Mouse (Mus musculus) spleen, postnatal 36 days (tissue): ENCODE measurements around the gene Ugt1a7c.
"Not testable (repeated sequence)": the region's sequence is repeated elsewhere in the genome, so short reads cannot be mapped to it uniquely, and the experiment has no call there.

Experiments
- DNase-seq, 2 experiments: peaks; one replicate each; pipeline ENCODE4 v3.0.0; 2022; ENCODE audit warnings: low spot score in 2 of 2, mixed read lengths in 1 of 2

Gene Ugt1a7c

GRCm38 (mm10) chr1:88094941-88095492, at the start of gene Ugt1a7c:
Ugt1a7c (plus strand) TSS chr1:88095062.
- peak in 1 of 2 experiments; percentile 6 for DNase-seq

GRCm38 (mm10) chr1:88047408-88047807, 47.5 kb upstream of the Ugt1a7c start:
- DNase-seq = not testable (repeated sequence)

- no peak for DNase-seq
Observed at GRCm38 (mm10) chr1:88055088-88055487, 39.8 kb upstream of the Ugt1a7c start, which contains the start of gene Ugt1a10. Ugt1a10 (plus strand) TSS chr1:88055388.

DNA sequence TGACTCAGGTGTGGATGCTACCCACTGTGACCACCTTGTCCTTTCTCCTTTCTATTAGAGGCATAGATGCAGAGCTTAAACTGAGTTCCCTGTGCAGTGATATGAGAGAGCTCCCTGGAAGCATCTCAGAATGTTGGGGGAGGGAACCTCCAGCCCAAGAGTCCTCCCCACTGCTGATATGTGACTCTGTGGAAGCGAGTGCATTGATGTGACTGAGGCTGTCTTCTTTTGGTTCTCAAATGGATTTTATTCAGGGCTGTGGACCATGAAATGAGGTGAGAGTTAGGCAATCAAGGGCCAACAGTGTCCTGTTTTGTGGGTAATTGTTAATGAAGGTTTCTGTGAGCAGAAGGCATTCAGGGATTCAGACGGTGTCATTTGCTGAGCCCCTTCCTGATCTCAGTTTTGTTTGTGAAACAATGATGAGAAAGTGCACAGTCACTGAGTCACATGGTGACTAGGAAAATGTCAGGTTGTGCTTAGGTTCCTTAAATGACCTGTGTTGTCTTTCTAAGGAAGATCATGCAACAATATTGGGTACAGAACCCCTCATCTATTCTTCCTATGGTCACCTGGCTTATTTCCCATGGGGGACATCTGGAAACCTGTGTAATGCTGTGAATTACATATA, 28.3 kb upstream of the Ugt1a7c start:
- not testable (repeated sequence) for DNase-seq

DNA sequence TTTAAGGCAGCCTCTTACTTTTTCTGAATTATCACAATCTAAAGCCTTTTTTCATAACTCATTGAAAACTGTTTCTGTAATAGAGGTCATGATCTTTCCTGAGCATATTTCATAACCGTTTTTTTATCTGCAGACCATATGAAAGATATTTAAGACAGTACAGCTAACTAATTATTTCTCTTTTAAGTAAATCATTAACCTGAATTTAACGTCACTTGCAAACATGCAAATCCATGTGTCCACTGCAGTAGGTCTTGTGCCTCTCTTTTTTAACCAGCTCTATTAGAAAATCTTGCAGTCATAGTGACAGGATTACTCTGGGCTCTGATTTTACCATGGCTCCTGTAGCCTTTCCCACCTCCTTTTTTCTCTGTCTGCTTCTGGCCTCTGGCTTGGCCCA, 24.4 kb upstream of the Ugt1a7c start, which contains the start of gene Ugt1a9:
TSS of gene Ugt1a9 (plus strand) at position 306 of the 400 bp plus-strand sequence.
- no peak for DNase-seq

- DNase-seq = no peak
Observed at GRCm38 (mm10) chr1:88070902-88071301, 24.0 kb upstream of the Ugt1a7c start.

DNA sequence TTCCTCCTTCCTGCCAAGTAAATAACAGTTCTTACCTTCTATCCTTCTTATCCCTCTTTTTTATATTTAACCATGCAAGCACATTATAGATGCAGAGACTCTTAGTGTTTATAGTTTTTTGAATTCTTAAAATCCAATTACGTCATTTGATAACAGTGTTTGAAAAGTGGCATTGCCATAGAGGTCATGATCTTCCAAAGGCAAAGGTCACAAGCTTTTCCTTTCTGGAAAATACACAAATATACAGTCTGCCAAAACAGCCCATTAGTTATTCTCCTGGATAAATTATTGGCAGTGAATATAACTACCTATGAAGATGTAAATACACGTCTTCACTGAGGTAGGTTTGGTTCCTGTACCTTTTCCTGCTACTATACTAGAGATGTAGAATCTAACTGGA, 20.4 kb upstream of the Ugt1a7c start:
- no peak for DNase-seq

DNA sequence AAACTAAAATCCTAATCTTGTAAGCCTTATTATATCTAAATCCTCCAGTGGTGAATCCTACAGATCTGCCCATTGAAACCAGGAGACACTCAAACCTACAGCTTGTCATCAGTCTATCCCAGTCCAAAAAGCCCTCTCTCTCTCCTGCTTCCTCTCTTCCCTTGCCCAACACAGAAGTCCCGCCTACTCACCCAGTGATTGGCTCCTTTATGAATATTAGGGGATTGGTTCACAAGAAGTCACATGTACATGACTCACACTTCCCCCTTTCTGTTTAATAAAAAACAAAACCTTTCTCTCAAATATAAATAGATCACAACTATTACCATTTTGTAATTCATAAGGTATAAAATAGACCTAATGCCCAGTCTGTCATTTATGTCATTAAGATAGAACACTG, 17.7 kb upstream of the Ugt1a7c start:
- no peak for DNase-seq

DNA sequence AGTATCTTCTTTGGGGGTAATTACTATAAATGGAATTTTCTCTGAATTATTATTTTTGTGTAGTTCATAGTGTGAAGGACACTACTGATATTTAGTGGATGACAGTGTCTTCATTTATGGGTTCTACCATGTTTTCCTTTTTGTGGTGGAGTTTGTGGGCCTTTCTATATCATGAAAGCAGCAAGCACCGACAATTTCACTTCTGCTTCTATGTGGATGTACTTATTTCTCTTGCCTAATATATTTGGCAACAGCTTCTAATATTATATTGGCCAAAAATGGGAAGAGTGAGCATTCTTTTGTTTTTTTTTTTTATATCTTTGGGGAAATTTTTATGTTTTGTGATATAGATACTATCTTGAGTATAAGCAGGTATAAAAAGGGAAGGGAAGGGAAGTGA, 13.2 kb upstream of the Ugt1a7c start:
- no peak for DNase-seq

- DNase-seq = no peak
Observed at GRCm38 (mm10) chr1:88086125-88086524, 8.7 kb upstream of the Ugt1a7c start.

GRCm38 (mm10) chr1:88087513-88087912, 7.3 kb upstream of the Ugt1a7c start, which contains the start of gene Ugt1a8:
Ugt1a8 (plus strand) TSS chr1:88087813.
- no peak for DNase-seq

- no peak for DNase-seq
Observed at GRCm38 (mm10) chr1:88092341-88092740, 2.5 kb upstream of the Ugt1a7c start.

- DNase-seq = not testable (repeated sequence)
Observed at GRCm38 (mm10) chr1:88094270-88094676, 589 bp upstream of the Ugt1a7c start.

DNA sequence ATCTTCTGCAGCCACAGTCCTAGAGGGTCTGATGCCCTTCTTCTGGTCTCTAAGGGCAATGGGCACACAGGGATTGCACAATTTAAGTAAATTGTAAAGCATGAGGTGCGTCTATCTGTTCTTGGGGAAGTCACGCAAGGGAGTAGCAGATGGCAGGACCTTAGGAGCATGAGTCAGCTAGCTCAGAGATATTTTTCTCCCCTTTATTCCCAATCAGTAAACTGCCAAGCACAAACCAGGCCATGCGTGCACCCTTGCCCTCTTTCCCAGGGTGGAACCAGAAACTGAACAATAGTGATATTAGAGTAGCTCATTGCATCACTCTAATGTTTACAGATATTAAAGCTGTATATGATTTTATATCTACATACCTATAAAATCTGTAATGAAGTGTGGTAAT, 3.7 kb downstream of the Ugt1a7c start:
- DNase-seq = not testable (repeated sequence)

GRCm38 (mm10) chr1:88099691-88100090, 4.8 kb downstream of the Ugt1a7c start:
- DNase-seq = not testable (repeated sequence)

- DNase-seq = not testable (repeated sequence)
Observed at GRCm38 (mm10) chr1:88103019-88103418, 8.2 kb downstream of the Ugt1a7c start, which contains the start of gene Ugt1a6b. Ugt1a6b (plus strand) TSS chr1:88103252.

DNA sequence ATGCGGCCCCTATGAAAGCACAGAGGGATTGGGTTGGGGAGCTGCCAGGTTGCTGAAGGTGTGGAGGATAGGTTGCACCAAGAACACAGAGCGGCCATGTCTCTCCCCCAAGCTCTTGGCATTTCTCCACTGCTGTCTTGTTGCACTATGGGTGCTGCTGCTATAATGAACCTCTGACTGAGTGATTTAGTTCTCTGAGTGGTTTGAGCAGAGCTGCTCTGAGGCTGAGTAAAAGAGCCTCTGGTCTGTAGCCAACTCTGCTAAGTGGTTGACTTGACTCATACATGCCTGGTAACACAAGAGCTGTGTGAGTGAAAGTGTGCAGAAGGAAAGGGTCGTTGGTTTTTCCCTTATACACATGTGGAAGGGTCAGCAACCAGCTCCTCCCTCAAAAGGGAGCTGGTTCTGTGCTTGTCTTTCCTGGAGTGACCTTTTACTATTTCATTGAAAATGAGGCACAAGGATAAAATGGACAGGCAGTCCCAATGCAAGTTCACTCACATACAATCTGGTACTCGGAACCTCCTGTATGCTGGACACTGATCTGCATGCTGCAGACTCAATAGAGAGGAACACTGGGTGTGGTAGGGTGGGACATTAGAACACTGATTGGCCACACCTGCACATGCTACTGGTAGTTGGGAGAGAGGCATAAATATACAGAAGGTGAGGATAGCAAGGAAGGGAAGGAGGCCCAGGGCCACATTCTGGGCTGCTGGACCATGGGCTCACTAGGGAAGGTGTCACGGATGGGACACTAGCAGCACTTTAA, 9.0 kb downstream of the Ugt1a7c start:
- DNase-seq = not testable (repeated sequence)

DNA sequence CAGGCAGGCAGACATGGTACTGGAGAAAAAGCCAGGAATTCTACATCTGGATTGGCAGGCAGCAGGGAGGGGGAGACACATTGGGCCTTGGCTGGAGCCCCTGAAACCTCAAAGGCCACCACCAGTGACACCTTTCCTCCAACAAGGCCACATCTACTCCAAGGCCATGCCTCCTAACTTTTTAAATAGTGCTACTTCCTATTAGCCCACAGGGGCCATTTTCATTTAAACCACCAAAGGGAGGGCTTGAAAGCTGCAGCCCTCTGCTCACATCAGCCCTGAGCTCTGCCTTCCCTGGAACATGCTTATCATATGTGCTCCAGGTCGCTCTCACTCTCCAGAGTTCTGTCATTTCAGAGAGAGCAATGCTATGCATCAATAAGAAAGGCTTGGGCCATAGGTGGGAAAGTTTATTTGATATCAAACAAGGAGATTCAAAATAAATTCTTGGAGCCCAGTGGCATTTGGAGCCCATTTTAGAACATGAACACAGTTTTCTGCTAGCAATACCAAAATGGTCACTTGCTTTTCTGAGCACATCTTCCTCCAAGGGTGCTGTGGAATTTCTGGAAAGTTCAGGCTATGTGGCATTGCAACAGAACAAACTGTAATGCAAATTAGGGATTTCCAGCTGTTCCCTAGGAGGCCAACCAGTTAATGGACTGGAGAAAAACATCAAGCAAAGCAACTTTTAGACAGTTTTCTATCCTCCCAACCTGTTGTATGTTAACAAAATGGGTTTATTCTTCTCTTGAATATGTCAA, 10.0 kb downstream of the Ugt1a7c start:
- DNase-seq = no peak

- no peak for DNase-seq
Observed at GRCm38 (mm10) chr1:88105656-88106055, 10.8 kb downstream of the Ugt1a7c start.

DNA sequence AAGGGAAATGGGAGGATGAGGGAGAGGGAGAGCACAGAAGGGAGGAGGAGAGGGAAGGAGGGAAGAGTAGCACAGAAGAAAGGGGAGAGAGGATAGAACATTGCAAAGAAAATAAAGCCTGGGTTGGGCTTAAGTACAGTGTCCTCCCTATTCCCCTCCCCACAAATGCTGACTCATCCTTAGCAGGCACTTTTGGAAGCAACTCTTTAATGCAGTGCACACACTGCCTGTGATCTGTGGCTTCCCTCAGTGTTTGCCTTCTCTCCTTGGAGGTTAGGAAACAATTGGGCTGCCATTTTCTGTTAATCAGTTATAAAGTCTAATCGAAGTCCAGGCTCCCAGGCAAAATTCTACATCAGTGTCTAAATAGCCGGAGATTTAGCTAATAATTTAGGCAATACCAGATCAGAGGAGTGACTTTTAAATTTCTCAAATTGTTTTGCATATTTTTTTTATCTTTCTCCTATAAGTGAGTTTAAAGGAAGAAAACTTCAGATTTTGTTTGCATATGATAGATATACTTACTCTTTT, 14.2 kb downstream of the Ugt1a7c start:
- DNase-seq = not testable (repeated sequence)

- DNase-seq = not testable (repeated sequence)
Observed at GRCm38 (mm10) chr1:88109604-88110003, 14.7 kb downstream of the Ugt1a7c start.
